Mouse (Mus musculus): ENCODE data around the gene Crebl2.

The Crebl2 gene

GRCm38 (mm10) chr6:134870887-134871286 lies 40.9 kb downstream of the Crebl2 start:
- no peak for DNase-seq (ENCODE audit: inconsistent age in 2 of 2, low spot score in 1 of 2)

GRCm38 (mm10) chr6:134872236-134872635 lies 42.3 kb downstream of the Crebl2 start:
- DNase-seq (ENCODE audit: inconsistent age in 2 of 2, low spot score in 1 of 2): no peak

GRCm38 (mm10) chr6:134873018-134873417 lies 43.1 kb downstream of the Crebl2 start:
- DNase-seq (ENCODE audit: inconsistent age in 2 of 2, low spot score in 1 of 2): peak in 1 of 2 experiments; percentile 40

- peak in 1 of 2 experiments; percentile 56 for DNase-seq (ENCODE audit: inconsistent age in 2 of 2, low spot score in 1 of 2)
Measured at GRCm38 (mm10) chr6:134876795-134877194, 46.8 kb downstream of the Crebl2 start.

- DNase-seq (ENCODE audit: inconsistent age in 2 of 2, low spot score in 1 of 2): no peak
Measured at GRCm38 (mm10) chr6:134877276-134877675, 47.3 kb downstream of the Crebl2 start.

- DNase-seq (ENCODE audit: inconsistent age in 2 of 2, low spot score in 1 of 2): no peak
Measured at GRCm38 (mm10) chr6:134877892-134878291, 47.9 kb downstream of the Crebl2 start.

GRCm38 (mm10) chr6:134879556-134879955 lies 49.6 kb downstream of the Crebl2 start:
- no peak for DNase-seq (ENCODE audit: inconsistent age in 2 of 2, low spot score in 1 of 2)

- DNase-seq (ENCODE audit: inconsistent age in 2 of 2, low spot score in 1 of 2): no peak
Measured at GRCm38 (mm10) chr6:134880046-134880445, 50.1 kb downstream of the Crebl2 start.

- DNase-seq (ENCODE audit: inconsistent age in 2 of 2, low spot score in 1 of 2): no peak
Measured at GRCm38 (mm10) chr6:134883661-134884060, 53.7 kb downstream of the Crebl2 start.

- no peak for DNase-seq (ENCODE audit: inconsistent age in 2 of 2, low spot score in 1 of 2)
Measured at GRCm38 (mm10) chr6:134885515-134885914, 55.6 kb downstream of the Crebl2 start.

GRCm38 (mm10) chr6:134886475-134886874 lies 56.5 kb downstream of the Crebl2 start:
- no peak for DNase-seq (ENCODE audit: inconsistent age in 2 of 2, low spot score in 1 of 2)

- DNase-seq (ENCODE audit: inconsistent age in 2 of 2, low spot score in 1 of 2): no peak
Measured at GRCm38 (mm10) chr6:134887008-134887407, 57.1 kb downstream of the Crebl2 start.

- DNase-seq (ENCODE audit: inconsistent age in 2 of 2, low spot score in 1 of 2): peak; percentile 23 to 61
Measured at GRCm38 (mm10) chr6:134887711-134888449, 57.9 kb downstream of the Crebl2 start.

GRCm38 (mm10) chr6:134888563-134889017 lies 58.6 kb downstream of the Crebl2 start:
- DNase-seq (ENCODE audit: inconsistent age in 2 of 2, low spot score in 1 of 2): peak in 1 of 2 experiments; percentile 40

GRCm38 (mm10) chr6:134889763-134890162 lies 59.8 kb downstream of the Crebl2 start:
- DNase-seq (ENCODE audit: inconsistent age in 2 of 2, low spot score in 1 of 2): no peak

- DNase-seq (ENCODE audit: inconsistent age in 2 of 2, low spot score in 1 of 2): no peak
Measured at GRCm38 (mm10) chr6:134890436-134890835, 60.5 kb downstream of the Crebl2 start.

- DNase-seq (ENCODE audit: inconsistent age in 2 of 2, low spot score in 1 of 2): peak in 1 of 2 experiments; percentile 43
Measured at GRCm38 (mm10) chr6:134896570-134897436, 66.8 kb downstream of the Crebl2 start.

GRCm38 (mm10) chr6:134897443-134898094 lies 67.6 kb downstream of the Crebl2 start:
- DNase-seq (ENCODE audit: inconsistent age in 2 of 2, low spot score in 1 of 2): peak; percentile 96 to 99

- DNase-seq (ENCODE audit: inconsistent age in 2 of 2, low spot score in 1 of 2): peak; percentile 93 to 97
Measured at GRCm38 (mm10) chr6:134898095-134898965, 68.4 kb downstream of the Crebl2 start, which contains the start of gene Gpr19. Gene Gpr19 (minus strand): TSS chr6:134898578.

GRCm38 (mm10) chr6:134903368-134903767 lies 73.4 kb downstream of the Crebl2 start:
- DNase-seq (ENCODE audit: inconsistent age in 2 of 2, low spot score in 1 of 2): no peak

All from adrenal gland, adult (tissue).